Mouse (Mus musculus) forebrain, embryonic 14.5 days (tissue): ENCODE results near the gene Asf1a. TPM values are rescaled to one million over a fixed set of nuclear protein-coding genes. Genes with fewer than 3 reads are reported as not detected.

Experiments
- ATAC-seq: fragments of 200-750 bp; cut with Nextera tagmentation; 2 replicates; pipeline ENCODE4 v1.8.0; 2017; ENCODE audit warnings: mild to moderate bottlenecking, moderate library complexity
- DNase-seq: peaks from one replicate; pipeline ENCODE4 v3.0.0-alpha.2; 2015; ENCODE audit warnings: low spot score
- H3K27ac ChIP-seq: fragments of 300-500 bp; sonication (generic); 2 replicates; pipeline ENCODE4 v1.5.1; 2014; ENCODE audit warnings: low read depth, mild to moderate bottlenecking, control low read depth, low read length, moderate library complexity
- H3K27me3 ChIP-seq: fragments of 300-500 bp; sonication (generic); replicated peaks from 2 replicates; pipeline ENCODE4 v1.6.1; 2014; ENCODE audit warnings: low read length, control low read depth, mixed read lengths; ENCODE audit not compliant: control insufficient read depth, insufficient read depth
- H3K36me3 ChIP-seq: fragments of 300-500 bp; sonication (generic); 2 replicates; pipeline ENCODE4 v1.6.1; 2014; ENCODE audit warnings: low read length, control low read depth; ENCODE audit not compliant: control insufficient read depth, insufficient read depth
- H3K4me1 ChIP-seq: fragments of 300-500 bp; sonication (generic); 2 replicates; pipeline ENCODE4 v1.6.1; 2014; ENCODE audit warnings: antibody characterized with exemption, low read length, control low read depth; ENCODE audit not compliant: control insufficient read depth, insufficient read depth
- H3K4me2 ChIP-seq: fragments of 300-500 bp; sonication (generic); 2 replicates; pipeline ENCODE4 v1.6.1; 2014; ENCODE audit warnings: mild to moderate bottlenecking, control low read depth, low read length
- H3K4me3 ChIP-seq: fragments of 300-500 bp; sonication (generic); 2 replicates; pipeline ENCODE4 v1.5.1; 2014; ENCODE audit warnings: low read depth, low read length, control low read depth
- H3K9ac ChIP-seq: fragments of 300-500 bp; sonication (generic); 2 replicates; pipeline ENCODE4 v1.6.1; 2014; ENCODE audit warnings: mild to moderate bottlenecking, low read length, control low read depth, moderate library complexity
- H3K9me3 ChIP-seq: fragments of 300-500 bp; sonication (generic); replicated peaks from 2 replicates; pipeline ENCODE4 v1.6.1; 2016; ENCODE audit warnings: low read length, control low read depth, mixed read lengths; ENCODE audit not compliant: control insufficient read depth
- WGBS: fragments of 180-500 bp; shearing (Covaris S2); extraction: QIAGEN DNeasy Blood & Tissue Kit; methylation state at CpG from one replicate; pipeline ENCODE4 v1.1.7; 2014; 5-methylcytosine and 5-hydroxymethylcytosine counted together
- polyA plus RNA-seq: library from polyadenylated mRNA; unstranded; fragments of >200 nt; fragmentation: Nextera tagmentation; extraction: Ambion mirVana; gene quantifications from 2 replicates; pipeline ENCODE4 v1.2.1, GENCODE M21; 2014

Asf1a gene
- 107 and 119 TPM in 2 replicates for polyA plus RNA-seq

DNA sequence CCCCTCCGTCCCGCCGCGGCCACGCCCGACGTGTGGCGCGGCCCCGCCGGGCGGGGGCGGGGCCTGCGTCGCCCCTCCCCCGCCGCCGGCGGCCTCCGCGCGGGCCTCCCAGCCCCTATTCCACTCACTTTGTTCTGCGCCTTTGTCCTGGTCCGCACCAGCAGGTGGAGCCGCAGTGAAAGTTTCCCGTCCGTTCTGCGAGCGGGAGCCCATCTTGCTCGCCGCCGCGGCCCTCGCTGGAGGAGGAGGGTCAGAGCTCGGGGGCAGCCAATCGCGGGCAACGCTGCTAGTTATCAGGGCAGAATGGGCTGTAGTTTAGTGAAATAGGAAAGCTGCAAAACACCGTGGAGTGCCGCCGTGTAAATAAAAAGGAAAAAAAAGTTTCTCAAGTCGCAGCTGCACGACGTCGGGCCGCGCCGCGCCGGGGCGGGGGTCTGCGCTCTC is at the start of gene Asf1a:
TSS of gene Asf1a (plus strand) at position 81 of the 444 bp plus-strand sequence.
- peak within 1 kb of the TSS; percentile 97 for H3K27ac ChIP-seq
- H3K9me3 ChIP-seq, result no peaks in the 10 kb centered on the region
- peak; percentile 97 for ATAC-seq
- H3K9ac ChIP-seq, result peak within 1 kb of the TSS; percentile 95
- peak within 1 kb of the TSS; percentile 86 for H3K4me3 ChIP-seq
- H3K27me3 ChIP-seq, result no peaks in the 10 kb centered on the region
- under 1% methylated on average over 43 of the region's 52 CpGs for WGBS
- peak within 1 kb of the TSS; percentile 70 for H3K4me2 ChIP-seq
- peak; percentile 98 for DNase-seq
- peaks cover 17% of the 10 kb centered on the region; the same call in 1 of the 2 replicates for H3K36me3 ChIP-seq
- peaks cover 30% of the 10 kb centered on the region for H3K4me1 ChIP-seq

DNA sequence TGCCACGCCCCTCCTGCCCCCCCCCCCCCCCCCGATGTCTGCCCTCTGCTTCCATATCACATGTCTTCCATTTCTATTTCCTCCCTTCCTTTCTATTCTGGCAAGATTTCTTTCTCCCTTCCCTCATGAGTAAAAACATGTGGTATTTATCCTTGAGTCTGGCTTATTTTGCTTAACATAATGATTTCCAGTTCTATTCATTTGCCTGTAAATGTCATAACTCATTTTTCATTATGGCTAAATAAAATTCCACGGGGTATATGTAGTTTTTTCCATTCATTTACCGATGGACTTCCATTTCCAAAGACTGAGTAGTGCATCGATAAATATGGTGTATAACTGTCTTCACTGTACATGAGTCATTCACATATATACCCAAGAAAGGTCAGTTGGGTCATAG is 34.6 kb upstream of the Asf1a start:
- WGBS, result 90% methylated on average over 5 of the region's 5 CpGs
- Histone ChIP-seq H3K27ac (no peak overlapping the region), H3K4me3 (no peak overlapping the region), H3K9ac (no peak overlapping the region), H3K27me3 (no peaks in the 10 kb centered on the region), H3K4me1 (no peaks in the 10 kb centered on the region), H3K9me3 (no peaks in the 10 kb centered on the region), H3K4me2 (no peak overlapping the region), H3K36me3 (no peaks in the 10 kb centered on the region)
- ATAC-seq (no peak), DNase-seq (no peak)

DNA sequence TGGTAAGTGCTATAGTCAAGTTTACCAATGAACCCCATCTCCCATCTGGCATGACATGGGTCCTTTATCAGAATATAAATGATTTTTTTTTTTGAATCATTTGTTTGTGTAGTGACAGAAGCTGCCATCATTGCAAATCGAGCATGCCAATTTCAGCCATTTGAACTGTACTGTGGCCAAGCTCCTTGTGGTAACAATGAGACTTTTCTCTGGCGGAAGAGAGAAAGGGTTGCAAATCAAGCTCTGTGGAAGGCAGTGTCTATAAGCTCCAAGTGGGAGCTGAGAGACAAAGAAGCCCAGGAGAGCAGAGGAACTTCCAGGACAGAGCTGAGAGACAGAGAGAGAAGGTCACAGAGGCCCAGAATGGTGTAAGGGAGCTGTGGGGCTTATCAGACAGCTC is 31.0 kb upstream of the Asf1a start:
- Histone ChIP-seq H3K9me3 (no peaks in the 10 kb centered on the region), H3K4me1 (no peaks in the 10 kb centered on the region), H3K4me3 (no peak overlapping the region), H3K36me3 (no peaks in the 10 kb centered on the region), H3K27me3 (no peaks in the 10 kb centered on the region), H3K4me2 (no peak overlapping the region), H3K9ac (no peak overlapping the region), H3K27ac (no peak overlapping the region)
- ATAC-seq, result no peak
- 69% methylated on average over 2 of the region's 2 CpGs for WGBS
- no peak for DNase-seq

DNA sequence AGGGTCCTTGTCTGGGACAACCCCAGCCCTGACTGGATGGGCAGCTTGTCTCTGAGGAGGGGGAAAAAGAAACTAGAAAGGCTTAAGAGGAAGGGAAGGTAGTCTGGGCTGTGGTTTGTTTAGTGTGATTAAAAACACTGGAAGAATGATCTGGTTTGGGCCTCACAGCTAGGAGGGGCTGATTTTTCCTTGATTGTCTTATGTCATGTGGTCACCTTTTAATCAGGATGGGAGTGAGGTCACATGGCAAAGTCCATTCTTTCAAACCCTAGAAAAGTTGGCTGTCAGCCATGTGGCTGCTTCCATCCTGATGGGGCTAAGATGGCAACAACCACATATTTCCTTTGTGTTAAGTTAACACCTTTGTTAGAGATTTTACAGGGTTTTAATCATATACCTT is 28.0 kb upstream of the Asf1a start:
- H3K27me3 ChIP-seq, result no peaks in the 10 kb centered on the region
- H3K9ac ChIP-seq, result no peak overlapping the region
- no peak overlapping the region for H3K4me3 ChIP-seq
- no peak overlapping the region for H3K27ac ChIP-seq
- ATAC-seq (no peak), DNase-seq (peak; percentile 4)
- H3K9me3 ChIP-seq, result no peaks in the 10 kb centered on the region
- H3K4me2 ChIP-seq, result no peak overlapping the region
- no peaks in the 10 kb centered on the region for H3K4me1 ChIP-seq
- H3K36me3 ChIP-seq, result no peaks in the 10 kb centered on the region

DNA sequence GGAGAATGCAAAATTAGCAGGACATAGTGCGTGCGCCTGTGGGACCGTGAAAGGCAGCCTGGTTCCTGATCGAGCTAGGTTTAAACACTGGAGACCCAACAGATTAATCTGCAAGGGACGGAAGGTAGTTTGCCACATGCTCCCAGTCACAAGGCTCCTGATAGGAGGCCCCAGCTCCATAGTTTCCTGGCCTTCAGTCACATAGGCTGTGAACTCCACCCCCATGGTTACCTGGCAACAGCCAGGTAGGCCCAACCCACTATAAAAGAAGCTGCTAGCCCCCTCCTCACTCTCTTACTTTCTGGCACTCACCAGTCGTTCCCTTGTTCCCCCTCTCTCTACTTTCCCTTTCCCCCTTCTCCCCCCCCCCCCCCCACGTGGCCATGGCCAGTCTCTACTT is 16.4 kb upstream of the Asf1a start:
- no peak overlapping the region for H3K27ac ChIP-seq
- H3K4me1 ChIP-seq, result 0 out of 2 replicates have a peak, but pooled peaks cover 5% of the 10 kb centered on the region
- H3K9me3 ChIP-seq, result no peaks in the 10 kb centered on the region
- 30% methylated on average over 7 of the region's 7 CpGs for WGBS
- peak overlapping the region; percentile 19; the same call in 1 of the 2 replicates for H3K4me3 ChIP-seq
- DNase-seq (peak; percentile 31), ATAC-seq (peak; percentile 64)
- no peak overlapping the region for H3K9ac ChIP-seq
- H3K4me2 ChIP-seq, result peak overlapping the region; percentile 49
- no peaks in the 10 kb centered on the region for H3K27me3 ChIP-seq
- H3K36me3 ChIP-seq, result no peaks in the 10 kb centered on the region

DNA sequence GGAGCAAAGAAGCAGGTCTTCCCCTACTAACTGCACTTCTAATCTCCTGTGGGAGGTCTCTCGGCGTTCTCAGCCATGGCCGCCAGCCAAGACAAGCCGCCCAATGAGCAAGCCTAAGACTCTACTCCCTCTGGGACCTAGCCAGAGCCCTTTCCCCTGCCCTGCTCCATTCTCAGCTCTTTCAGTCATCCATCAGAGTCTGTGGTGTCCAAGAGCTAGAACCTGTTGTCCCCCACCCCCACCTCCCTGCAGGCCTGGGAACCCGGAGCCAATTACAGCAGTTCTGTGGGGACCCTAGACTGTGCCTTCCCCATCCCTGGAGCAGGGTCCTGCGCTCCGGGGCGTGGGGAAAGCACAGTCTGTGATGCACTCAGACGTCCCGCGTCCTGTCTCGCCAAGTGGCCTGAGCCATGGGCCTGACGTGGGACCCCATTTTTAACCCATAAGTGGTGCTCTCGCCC is 15.9 kb upstream of the Asf1a start:
- Histone ChIP-seq H3K4me1 (0 out of 2 replicates have a peak, but pooled peaks cover 5% of the 10 kb centered on the region), H3K27me3 (no peaks in the 10 kb centered on the region), H3K9me3 (no peaks in the 10 kb centered on the region), H3K4me2 (peak overlapping the region; percentile 49), H3K9ac (peak overlapping the region; percentile 55; the same call in 1 of the 2 replicates), H3K36me3 (no peaks in the 10 kb centered on the region), H3K27ac (no peak overlapping the region), H3K4me3 (peak overlapping the region; percentile 19)
- ATAC-seq (peak; percentile 90), DNase-seq (peak; percentile 80)
- WGBS, result 9% methylated on average over 14 of the region's 14 CpGs

DNA sequence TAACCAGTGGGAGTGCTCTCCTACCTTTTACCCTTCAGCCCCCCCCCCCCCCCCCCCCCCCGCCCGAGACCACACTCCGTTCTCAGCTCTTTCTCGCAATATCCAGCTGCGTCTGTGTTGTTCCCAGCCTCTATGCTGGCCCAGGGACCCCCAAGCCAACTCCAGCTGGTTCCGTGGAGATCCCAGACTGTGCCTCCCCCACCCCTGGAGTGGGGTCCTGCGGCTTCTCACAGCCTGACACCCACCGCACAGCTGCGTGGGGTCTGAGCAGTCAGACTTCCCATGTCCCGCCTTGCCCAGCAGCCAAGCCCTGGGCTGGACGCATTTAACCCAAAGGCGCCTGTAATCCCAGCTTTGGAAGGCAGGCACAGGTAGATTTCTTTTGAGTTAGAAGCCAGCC is 15.5 kb upstream of the Asf1a start:
- Histone ChIP-seq H3K4me2 (peak overlapping the region; percentile 49), H3K4me3 (peak overlapping the region; percentile 19), H3K9ac (peak overlapping the region; percentile 55; the same call in 1 of the 2 replicates), H3K36me3 (no peaks in the 10 kb centered on the region), H3K27ac (no peak overlapping the region), H3K27me3 (no peaks in the 10 kb centered on the region), H3K9me3 (no peaks in the 10 kb centered on the region), H3K4me1 (0 out of 2 replicates have a peak, but pooled peaks cover 5% of the 10 kb centered on the region)
- 22% methylated on average over 10 of the region's 12 CpGs for WGBS
- peak; percentile 2 for DNase-seq
- peak; percentile 67 for ATAC-seq

DNA sequence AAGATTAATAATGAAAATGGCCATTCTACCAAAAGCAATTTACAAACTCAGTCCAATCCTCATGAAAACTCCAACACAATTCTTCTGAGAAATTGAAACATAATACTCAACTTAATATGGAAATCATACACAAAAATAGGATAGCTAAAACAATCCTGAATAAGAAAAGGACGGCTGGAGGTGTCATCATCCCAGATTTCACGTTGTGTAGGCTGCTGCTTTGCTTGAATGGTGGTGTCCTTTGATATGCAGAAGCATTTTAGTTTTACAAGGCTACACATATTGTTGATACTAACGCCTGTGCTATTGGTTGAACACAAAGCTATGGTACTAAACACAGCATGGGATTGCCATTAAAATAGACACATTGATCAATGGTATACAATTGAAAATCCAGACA is 10.8 kb upstream of the Asf1a start:
- Histone ChIP-seq H3K4me3 (no peak overlapping the region), H3K27ac (no peak overlapping the region), H3K4me2 (no peak overlapping the region), H3K27me3 (no peaks in the 10 kb centered on the region), H3K36me3 (no peaks in the 10 kb centered on the region), H3K9ac (no peak overlapping the region), H3K4me1 (0 out of 2 replicates have a peak, but pooled peaks cover 3% of the 10 kb centered on the region), H3K9me3 (no peaks in the 10 kb centered on the region)
- DNase-seq (no peak), ATAC-seq (no peak)
- 53% methylated on average over 3 of the region's 3 CpGs for WGBS
